Mouse (Mus musculus) c-Kit-negative CD71-positive TER-119-positive erythroid progenitor cells, embryonic 14.5 days (primary cell): Measurements from ENCODE around the gene Crlf1.
"Not testable (repeated sequence)": the region's sequence is repeated elsewhere in the genome, so short reads cannot be mapped to it uniquely, and the experiment has no call there.

Experiments used
- DNase-seq: peaks from one replicate; pipeline ENCODE4 v3.0.0-alpha.2; 2013; ENCODE audit warnings: low read depth, low spot score

Gene Crlf1

GRCm38 (mm10) chr8:70495001-70495770, 2.2 kb downstream of the Crlf1 start:
- DNase-seq: no peak

- DNase-seq: no peak
Observed at GRCm38 (mm10) chr8:70495771-70496062, 2.8 kb downstream of the Crlf1 start.

DNA sequence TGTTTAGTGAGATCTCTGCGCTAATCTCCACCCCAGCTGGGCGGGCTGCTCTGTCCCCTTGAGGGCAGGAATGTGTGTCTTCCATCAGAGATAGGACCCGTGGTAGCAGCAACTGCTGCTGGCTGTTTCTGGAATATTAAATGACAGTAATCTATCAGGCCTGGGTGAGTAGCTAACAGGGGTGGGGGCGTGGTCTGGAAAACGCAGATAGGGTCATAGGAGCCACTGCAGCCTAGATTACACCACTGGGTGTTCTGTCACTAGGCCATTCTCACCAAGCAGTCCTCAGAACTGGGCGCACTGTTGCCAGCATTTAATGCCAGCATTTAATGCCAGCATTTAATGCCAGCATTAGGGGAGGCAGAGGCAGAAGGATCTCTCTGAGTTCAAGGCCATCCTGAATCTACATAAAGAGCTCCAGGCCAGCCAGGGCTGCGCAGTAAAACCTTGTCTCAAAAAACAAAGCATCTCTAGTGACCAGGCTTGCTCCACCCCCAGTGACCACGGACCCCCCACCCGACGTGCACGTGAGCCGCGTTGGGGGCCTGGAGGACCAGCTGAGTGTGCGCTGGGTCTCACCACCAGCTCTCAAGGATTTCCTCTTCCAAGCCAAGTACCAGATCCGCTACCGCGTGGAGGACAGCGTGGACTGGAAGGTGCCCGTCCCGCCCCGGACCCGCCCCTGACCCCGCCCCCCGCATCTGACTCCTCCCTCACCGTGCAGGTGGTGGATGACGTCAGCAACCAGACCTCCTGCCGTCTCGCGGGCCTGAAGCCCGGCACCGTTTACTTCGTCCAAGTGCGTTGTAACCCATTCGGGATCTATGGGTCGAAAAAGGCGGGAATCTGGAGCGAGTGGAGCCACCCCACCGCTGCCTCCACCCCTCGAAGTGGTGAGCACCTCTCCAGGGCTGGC, 7.7 kb downstream of the Crlf1 start:
- DNase-seq: peak; percentile 61

DNA sequence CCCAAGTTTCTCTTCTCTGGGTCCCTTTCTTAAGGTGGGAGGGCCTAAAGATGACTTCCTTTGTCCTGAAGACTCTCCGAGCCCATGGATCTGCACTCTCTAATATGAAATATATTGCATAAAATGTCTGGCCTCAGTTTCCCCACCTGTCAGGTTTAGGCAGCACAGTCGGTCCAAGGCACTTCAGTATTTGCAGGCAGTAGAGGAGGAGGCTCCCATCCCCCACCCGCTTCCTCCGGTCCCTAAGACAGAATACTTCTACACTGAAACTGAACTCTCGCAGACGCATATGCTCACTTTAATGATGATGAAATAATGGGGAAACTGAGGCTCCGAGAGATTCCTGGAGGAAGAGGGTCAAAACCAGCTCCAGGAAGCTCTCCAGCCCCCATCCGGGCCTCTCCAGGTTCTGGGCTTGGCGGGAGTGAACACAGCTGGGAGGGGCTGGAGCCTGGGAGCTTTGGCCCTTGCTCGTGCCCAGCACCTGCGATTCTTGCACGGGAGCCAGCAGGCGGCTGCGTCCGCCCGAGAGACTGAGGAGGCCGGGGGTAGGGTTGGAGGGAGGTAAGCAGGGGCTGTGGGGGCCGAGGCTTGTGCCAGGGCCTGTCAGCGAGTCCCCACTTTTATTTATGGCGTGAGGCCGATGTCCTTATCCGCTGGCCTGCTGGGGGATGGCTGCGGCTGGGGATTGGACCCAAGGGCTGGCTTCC, 9.0 kb downstream of the Crlf1 start:
- DNase-seq: no peak

DNA sequence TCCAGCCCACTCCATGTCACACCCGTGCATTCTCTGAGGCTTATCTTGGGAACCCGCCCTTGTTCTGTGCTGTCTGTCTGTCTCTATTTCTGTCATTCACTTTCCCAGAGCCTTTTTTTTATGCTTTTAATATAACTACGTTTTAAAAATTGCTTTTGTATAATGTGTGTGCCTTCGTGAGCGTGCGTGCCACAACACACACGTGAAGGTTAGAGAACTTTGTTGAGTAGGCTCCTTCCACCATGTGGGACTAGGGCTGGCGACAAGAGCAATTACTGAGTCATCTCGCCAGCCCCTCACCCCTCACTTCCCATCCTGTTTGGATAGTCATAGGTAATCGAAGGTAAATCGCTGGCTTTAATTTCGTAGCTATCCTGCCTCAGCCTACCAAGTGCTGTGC, 9.6 kb downstream of the Crlf1 start:
- no peak for DNase-seq

- peak; percentile 68 for DNase-seq
Observed at GRCm38 (mm10) chr8:70503062-70503750, 10.2 kb downstream of the Crlf1 start.

DNA sequence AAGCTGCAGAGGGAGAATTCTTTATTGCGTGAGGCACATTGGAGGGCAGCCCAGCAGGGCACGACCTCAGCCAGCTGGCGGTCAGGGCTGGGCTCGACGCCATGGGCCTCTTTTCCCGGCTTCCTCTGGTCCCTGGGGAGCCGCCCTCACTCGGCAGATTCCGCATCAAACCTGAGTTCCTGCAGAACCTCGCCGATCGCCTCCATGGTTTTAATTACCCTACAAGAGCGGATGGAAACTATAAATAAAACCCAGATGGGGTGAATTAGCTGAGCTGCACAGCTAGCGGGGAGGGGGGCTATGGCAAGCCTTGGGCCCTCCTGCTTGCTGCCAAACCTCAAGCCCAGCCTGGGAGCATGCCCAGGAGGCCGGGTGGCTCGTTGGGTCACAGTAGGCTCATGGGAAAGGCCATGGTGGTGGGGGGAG, 11.3 kb downstream of the Crlf1 start:
- DNase-seq: no peak

DNA sequence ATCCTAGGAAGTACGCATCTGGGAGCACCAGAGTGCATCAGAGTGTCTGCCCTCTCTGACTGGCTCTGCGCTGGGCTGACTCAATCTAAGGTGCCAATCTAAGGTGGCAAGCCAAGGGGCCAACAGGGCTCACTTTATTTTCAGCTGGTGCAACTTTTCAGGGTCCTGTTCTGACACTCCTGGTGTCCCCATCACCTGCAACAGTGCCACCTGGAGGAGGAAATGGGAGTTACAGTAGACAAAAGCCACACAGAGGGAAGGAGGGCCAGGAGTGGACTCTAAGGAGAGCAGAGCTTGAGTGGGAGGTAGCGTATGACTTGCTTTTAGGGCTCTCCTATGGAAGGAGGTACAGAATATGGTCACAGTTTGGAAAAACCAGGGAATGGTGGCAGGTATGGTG, 11.9 kb downstream of the Crlf1 start:
- peak; percentile 81 for DNase-seq

DNA sequence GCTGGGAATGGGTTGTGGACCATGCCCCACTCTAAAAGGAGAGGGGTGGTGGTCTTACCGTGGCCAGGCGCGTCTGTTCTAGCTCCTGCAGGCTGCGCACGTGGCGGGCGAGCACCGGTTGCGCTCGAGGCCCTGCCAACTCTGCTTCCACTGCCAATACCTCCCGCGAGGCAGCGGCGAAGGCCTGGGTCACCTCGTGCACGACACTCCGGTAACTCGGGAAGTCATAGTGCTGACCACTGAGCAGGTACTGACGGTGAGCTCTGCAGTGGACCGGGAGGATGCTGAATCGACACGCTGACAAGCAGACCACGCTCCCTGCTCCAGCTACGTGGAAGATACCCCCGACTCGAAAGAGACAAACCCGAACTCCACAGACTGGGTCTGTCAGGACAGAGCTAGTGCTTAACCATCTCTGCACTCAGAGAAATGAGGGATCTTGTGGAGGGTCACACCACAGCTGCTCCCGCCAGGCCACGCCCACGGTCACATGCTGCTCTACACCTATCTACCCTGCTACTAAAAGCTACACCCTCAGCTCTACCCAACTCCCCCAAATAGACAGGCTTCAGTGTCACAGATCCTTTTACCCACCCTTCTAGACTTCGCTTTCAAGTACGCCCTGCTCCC, 12.9 kb downstream of the Crlf1 start:
- no peak for DNase-seq

DNA sequence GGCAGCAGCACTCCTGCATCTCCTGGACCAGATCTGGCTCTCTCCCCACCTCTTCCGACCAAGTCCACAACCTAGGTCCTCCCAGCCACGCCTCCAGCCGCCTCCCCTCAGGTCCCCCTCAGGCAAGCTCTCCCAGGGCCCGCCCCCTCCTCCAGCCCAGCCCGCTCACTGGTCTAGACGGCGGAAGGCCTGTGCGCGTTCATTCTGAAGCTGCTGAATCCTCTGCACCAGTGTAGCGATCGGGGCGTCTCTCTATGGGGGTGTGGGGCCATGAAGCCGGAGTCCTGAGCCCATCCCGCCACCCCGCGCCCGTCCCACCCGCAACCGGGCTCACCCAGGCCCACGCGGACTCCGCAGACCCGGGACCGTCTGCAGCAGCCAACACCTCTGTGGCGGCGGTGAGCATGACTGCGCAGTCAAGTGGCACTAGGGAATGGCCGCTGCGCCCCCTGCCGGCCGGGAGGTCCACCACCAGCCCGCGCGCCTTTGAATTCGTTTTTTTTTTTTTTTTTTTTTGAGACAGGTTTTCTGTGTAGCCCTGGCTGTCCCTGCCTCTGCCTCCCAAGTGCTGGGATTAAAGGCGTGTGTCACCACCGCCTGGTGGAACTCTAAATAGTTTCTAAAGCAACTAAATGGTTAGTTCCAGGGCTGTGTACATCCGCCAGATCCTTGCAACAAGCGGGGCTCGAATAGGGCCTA, 13.5 kb downstream of the Crlf1 start, which contains the start of gene Rex1bd:
Gene Rex1bd, minus strand, starts transcription at position 425 of the 699 bp plus-strand sequence.
- peak; percentile 87 for DNase-seq

- no peak for DNase-seq
Observed at GRCm38 (mm10) chr8:70507027-70507393, 14.1 kb downstream of the Crlf1 start.

- no peak for DNase-seq
Observed at GRCm38 (mm10) chr8:70509281-70509952, 16.5 kb downstream of the Crlf1 start.

- peak; percentile 94 for DNase-seq
Observed at GRCm38 (mm10) chr8:70510228-70510915, 17.4 kb downstream of the Crlf1 start, which contains the start of gene Uba52. Gene Uba52 (minus strand): TSS chr8:70510801.

DNA sequence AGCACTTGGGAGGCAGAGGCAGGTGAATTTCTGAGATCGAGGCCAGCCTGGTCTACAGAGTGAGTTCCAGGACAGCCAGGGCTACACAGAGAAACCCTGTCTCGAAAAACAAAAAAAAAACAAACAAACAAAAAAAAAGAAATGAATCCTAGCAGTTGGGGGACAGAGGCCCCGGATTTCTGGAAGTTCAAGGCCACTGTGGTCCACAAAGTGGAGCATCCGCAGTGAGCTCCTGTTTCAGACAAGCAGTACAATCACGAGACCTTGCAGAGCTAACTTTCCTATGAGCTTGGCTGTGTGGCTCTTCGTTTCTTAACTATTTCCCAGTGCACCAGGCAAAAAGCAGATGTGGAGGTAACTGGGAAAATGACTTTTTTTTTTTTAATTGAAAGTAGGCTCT, 18.2 kb downstream of the Crlf1 start:
- not testable (repeated sequence) for DNase-seq

GRCm38 (mm10) chr8:70511770-70512169, 18.8 kb downstream of the Crlf1 start:
- DNase-seq: no peak

GRCm38 (mm10) chr8:70512253-70512903, 19.4 kb downstream of the Crlf1 start:
- no peak for DNase-seq

DNA sequence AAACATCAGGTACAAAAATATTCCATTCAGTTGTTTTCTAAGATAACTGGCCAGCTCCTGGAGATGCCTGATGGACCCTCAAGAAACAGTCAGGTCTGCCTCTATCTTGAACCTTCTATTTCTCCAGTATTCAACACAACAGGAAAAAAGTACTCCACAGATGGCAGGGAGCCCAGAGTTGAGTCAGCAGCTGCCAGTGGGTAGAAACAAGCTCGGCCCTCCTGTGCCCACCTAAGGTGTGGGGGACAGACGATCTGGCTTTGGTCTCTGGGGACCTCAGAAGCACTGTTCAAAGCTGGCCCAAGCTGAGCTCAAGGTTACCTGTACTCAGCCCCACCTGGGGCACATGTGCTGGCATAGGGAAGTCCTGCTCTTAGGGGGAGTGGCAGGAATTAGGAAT, 20.5 kb downstream of the Crlf1 start:
- DNase-seq: no peak

DNA sequence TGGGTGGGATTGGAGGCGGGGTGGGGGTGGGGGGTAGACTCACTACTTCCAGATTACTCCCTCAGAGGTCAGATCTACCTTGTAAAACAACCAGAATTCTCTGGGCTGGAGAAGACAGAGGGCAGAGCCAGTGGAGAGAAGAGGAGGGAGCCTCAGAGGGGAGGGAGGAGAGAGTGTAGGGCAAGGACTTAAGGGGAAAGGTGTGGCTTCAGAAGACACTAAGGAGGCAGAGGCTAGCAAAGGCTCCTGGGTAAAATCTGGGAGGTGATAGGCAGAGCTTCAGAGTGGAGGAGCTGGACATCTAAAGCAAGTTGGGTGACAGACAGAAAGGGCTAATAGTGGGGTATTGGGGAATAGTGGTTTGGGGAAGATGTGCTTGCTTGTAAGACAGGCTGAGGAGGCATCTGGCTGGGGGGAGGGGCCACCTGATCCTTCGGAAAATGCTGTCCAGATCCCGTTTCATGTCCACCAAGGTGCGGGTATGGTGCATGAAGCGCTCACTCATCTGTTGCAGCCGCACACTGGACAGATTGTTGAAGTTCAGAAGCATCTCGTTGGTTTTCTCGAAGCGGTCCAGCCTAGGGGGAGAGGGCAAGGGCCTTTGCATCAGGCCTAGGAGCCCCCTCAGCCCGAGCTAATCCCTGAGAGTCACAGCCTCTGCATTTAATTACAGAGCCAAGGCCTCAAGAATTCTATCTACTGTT, 25.1 kb downstream of the Crlf1 start:
- no peak for DNase-seq
